Mouse (Mus musculus) gastrocnemius, postnatal 14 days (tissue): Measurements from ENCODE around the gene Dock4. TPM values are rescaled to one million over a fixed set of nuclear protein-coding genes. Genes with fewer than 3 reads are reported as not detected.
"Not testable (repeated sequence)": the region's sequence is repeated elsewhere in the genome, so short reads cannot be mapped to it uniquely, and the experiment has no call there.

Source experiments
- DNase-seq: peaks from one replicate; pipeline ENCODE4 v3.0.0; 2021; ENCODE audit warnings: mixed read lengths
- intact Hi-C: fragments of 180-260 bp; cut with DNase I; formaldehyde crosslinking; loops from one replicate; pipeline ENCODE4 v1.15.1; 2025; ENCODE audit warnings: low total_unique reads
- total RNA-seq, 2 experiments: library from RNA; stranded (reverse); gene quantifications; 2 replicates each; pipeline ENCODE4 v1.2.3; 2021

Dock4 gene
- total RNA-seq, 2 experiments from 2014 or later = 14.8 to 15.9 TPM

- DNase-seq = peak; percentile 51
- intact Hi-C loops = no loop called here
Measured at GRCm38 (mm10) chr12:40837597-40838337, 392.0 kb downstream of the Dock4 start.

- no peak for DNase-seq
- intact Hi-C loops = no loop called here
Measured at GRCm38 (mm10) chr12:40838338-40838695, 392.6 kb downstream of the Dock4 start.

GRCm38 (mm10) chr12:40838940-40839339 lies 393.2 kb downstream of the Dock4 start:
- intact Hi-C loops = no loop called here
- peak; percentile 25 for DNase-seq

GRCm38 (mm10) chr12:40839817-40840216 lies 394.1 kb downstream of the Dock4 start:
- intact Hi-C loops = loop anchor here (10.0 kb wide), 2 partner anchors 255 to 645 kb away; partner anchors contain the start of gene Lrrn3
- no peak for DNase-seq

- intact Hi-C loops = loop anchor here (10.0 kb wide), 2 partner anchors 252 to 642 kb away; partner anchors contain the start of gene Lrrn3
- no peak for DNase-seq
Measured at GRCm38 (mm10) chr12:40842251-40842988, 396.7 kb downstream of the Dock4 start.

GRCm38 (mm10) chr12:40842991-40843390 lies 397.2 kb downstream of the Dock4 start:
- intact Hi-C loops = loop anchor here (10.0 kb wide), 2 partner anchors 252 to 642 kb away; partner anchors contain the start of gene Lrrn3

GRCm38 (mm10) chr12:40843474-40844080 lies 397.8 kb downstream of the Dock4 start:
- no peak for DNase-seq
- intact Hi-C loops = loop anchor here (10.0 kb wide), 2 partner anchors 251 to 641 kb away; partner anchors contain the start of gene Lrrn3

More at GRCm38 (mm10) chr12:40842991-40843390, 397.2 kb downstream of the Dock4 start:
- DNase-seq = no peak

- no peak for DNase-seq
- intact Hi-C loops = loop anchor here (10.0 kb wide), 2 partner anchors 250 to 640 kb away; partner anchors contain the start of gene Lrrn3
Measured at GRCm38 (mm10) chr12:40844324-40844723, 398.6 kb downstream of the Dock4 start.

GRCm38 (mm10) chr12:40854705-40855367 lies 409.1 kb downstream of the Dock4 start:
- intact Hi-C loops = no loop called here
- DNase-seq = no peak

- DNase-seq = no peak
- intact Hi-C loops = no loop called here
Measured at GRCm38 (mm10) chr12:40857466-40857865, 411.7 kb downstream of the Dock4 start.

- DNase-seq, intact Hi-C loops: not testable (repeated sequence)
Measured at GRCm38 (mm10) chr12:40858763-40859162, 413.0 kb downstream of the Dock4 start.

GRCm38 (mm10) chr12:40870387-40870786 lies 424.6 kb downstream of the Dock4 start:
- intact Hi-C loops = no loop called here
- DNase-seq = no peak

GRCm38 (mm10) chr12:40872716-40873115 lies 427.0 kb downstream of the Dock4 start:
- no peak for DNase-seq
- intact Hi-C loops = no loop called here

GRCm38 (mm10) chr12:40873267-40873666 lies 427.5 kb downstream of the Dock4 start:
- intact Hi-C loops, DNase-seq: not testable (repeated sequence)

- DNase-seq = no peak
- intact Hi-C loops = no loop called here
Measured at GRCm38 (mm10) chr12:40884976-40885375, 439.2 kb downstream of the Dock4 start.

- intact Hi-C loops = no loop called here
- no peak for DNase-seq
Measured at GRCm38 (mm10) chr12:40885377-40885776, 439.6 kb downstream of the Dock4 start.

GRCm38 (mm10) chr12:40887496-40887895 lies 441.7 kb downstream of the Dock4 start:
- intact Hi-C loops = no loop called here
- DNase-seq = no peak

- intact Hi-C loops = no loop called here
- DNase-seq = no peak
Measured at GRCm38 (mm10) chr12:40888261-40888791, 442.6 kb downstream of the Dock4 start.

GRCm38 (mm10) chr12:40888829-40889228 lies 443.1 kb downstream of the Dock4 start:
- intact Hi-C loops = no loop called here
- no peak for DNase-seq
